Mouse (Mus musculus) embryo, embryonic 10.5 days (tissue): ENCODE measurements at regions not wholly inside any gene's neighbourhood (a gene's known extent, or its start where the extent isn't known, plus 50 kb on each side); places are given as distances from the start of the nearest gene placed in this dataset.

Experiments
- DNase-seq: peaks from one replicate; pipeline ENCODE4 v3.0.0-alpha.2; 2015; ENCODE audit warnings: low spot score

DNA sequence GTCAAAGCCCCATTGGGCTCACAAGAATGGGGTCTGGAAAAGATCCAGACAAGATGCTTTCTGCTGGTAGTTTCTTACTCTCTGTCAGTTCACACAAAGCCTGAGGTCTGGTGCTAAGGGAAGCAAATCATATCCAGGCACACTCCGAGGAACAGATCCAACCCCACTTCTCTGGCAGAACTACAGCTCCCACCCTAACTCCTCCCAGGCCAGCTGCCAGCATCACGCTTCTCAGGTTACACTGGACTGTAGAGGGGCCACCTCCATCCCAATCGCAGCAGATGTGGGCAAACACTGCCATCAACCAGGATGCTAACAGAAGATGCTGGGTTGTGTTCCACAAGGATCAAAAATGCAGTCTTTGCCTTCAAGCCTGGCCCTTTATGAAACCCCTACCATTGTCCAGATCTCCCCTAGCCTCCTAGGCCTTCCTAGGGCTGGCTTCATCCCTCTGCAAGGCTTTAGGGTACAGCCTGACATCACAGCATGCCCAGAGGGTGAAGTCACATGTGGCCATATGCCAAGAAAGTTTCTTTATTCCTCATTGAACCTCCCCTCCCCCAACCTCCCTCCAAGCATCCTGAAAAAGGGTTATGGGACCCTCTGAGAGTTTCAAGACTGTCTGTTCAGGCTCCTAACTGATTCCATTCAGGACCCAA lies 99.6 kb upstream of the 2610301B20Rik start:
- DNase-seq = peak; percentile 46

DNA sequence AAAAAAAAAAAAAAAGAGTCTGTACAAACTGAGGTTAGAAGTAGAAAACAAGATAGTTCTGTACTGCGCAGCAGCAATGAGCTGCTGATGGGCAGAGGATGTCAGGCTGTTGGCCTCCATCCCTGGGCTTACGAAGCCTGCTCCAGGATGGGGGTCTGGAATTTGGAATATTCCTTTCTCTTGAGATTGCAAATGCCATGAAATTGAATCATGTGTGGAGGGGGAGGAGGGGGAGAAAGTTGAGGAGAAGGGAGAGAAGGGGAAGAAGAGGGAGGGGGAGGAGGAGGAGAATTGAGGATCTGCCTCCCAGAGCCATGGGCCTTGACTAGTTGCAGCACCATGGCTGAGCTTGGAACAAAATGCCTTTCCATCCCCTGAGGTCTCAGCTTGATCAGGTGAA lies 87.6 kb upstream of the 2610301B20Rik start:
- peak; percentile 2 for DNase-seq

DNA sequence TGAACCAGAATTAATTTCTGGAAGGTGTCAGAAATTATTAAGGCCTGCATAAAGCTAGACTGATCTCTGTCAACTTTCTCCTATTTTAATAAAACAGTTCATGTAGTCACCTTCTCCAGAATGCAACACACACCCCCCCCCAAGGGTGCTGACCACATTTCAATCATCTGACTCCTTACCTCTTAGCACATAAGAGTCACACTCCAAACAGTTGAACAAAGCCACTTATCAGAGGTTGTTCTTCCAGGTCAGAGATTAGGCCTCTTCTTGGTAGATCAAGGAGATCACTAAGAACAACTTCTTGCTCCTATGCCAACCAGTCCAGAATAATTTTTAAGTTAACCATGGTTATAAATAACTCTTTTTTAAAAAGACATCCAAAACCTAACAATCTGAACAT lies 86.0 kb upstream of the 2610301B20Rik start:
- DNase-seq = no peak

DNA sequence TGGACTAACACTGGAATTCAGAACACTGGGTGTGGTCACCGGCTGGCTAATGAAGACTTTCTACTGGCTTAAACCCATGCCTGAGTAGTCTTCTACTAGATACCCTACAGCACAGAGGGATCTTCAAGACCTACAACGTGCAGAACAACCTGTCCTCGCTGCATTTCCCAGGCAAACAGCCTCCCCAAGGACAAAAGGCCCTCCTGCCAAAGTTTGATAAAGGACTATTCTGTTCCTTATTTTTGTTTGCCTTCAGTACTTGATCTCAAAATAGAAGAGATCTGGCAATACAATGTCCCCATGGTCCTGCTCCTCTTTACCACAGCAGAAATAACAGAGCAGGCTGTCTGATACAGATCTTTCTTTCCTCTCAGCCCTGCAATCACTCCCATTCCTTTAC lies 85.2 kb upstream of the 2610301B20Rik start:
- DNase-seq = no peak

DNA sequence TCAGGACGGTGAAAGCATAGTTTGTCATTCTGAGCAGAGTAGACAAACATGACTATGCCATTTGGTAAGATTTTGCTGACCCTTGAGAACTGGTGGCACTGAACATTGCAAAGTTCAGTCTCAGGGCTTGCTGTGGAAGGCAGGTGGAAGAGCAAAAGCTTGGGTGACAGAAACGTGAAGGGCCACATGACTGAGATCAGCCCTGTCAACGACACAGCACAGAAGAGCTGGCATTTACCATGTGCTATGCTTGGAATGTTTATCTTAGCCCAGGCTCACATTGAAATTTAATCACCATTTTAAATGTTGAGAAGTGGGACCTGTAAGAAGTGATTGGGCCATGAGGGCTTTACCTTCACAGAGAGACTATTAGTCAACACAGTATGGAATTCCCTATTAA lies 81.7 kb upstream of the 2610301B20Rik start:
- DNase-seq = no peak

DNA sequence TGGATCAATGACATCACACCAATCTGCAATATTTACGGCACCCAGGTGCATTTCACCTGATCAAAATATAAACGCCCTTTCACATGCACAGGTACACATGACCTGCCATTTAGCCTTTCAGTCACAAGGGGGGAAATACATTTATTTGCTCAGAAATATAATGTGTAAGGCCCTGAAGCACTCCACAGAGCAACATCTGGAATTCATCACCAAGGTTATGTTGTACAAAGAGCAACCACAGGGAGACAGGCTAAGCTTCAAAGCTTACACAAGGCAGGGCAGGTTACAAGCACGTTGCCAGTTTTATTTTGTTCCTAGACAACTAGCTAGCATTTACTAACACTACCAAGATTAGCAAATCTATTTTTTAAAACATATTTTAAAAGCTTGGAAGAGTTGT lies 79.8 kb upstream of the 2610301B20Rik start:
- peak; percentile 61 for DNase-seq

DNA sequence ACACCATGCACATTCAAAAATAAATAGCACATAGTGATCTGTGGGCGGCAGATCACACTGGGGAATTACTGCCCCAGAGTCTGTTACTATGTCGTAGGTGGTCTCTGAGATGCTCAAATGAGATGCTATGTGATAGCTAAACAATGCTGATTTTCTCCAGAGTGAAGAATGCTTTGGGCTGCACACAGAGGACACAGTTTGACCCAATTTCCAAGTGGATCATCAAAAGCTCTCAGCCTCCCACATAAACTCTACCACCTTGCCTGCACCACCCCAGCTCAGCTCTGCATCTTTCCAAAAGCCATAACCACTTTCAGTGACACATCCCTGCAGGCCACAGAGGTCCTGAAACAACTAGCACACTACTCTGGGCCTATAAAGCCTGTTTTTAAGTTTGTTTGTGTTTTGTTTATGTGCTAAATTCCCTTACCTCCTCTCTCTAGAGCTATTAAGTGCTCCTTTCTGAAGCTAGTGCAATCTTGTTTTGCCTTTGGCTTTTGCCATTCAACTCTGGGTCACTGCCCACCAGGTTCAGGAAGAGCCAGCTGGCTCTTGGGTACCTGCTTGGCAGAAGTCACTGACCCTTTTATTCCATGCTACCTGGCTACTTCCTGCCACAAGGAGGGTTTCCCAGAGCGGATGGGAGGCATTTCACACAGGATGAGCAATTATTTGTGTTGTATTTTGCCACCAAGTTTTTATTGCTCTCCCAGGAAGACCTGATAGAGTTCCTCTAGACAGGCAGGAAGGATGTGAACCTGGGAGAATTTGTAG lies 73.3 kb upstream of the 2610301B20Rik start:
- no peak for DNase-seq

DNA sequence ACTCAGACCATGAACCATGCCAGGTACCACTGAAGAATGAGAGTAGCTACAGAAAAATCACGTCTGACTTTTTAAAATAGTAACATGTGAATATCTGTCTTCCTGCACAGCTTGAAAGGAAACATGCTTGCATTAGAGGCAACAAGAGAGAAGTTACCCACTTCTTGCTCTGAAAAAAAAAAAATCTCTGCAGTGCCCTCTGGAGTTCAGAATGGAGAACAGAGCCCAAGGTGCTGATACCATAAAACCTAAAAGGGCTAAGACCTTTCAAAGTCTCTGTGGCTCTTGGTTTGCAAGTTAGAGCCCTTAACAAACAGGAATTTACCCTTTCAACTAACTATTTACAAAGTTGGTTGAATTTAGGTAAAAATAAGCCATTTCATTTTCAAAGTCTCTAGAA lies 69.6 kb upstream of the 2610301B20Rik start:
- DNase-seq = no peak

DNA sequence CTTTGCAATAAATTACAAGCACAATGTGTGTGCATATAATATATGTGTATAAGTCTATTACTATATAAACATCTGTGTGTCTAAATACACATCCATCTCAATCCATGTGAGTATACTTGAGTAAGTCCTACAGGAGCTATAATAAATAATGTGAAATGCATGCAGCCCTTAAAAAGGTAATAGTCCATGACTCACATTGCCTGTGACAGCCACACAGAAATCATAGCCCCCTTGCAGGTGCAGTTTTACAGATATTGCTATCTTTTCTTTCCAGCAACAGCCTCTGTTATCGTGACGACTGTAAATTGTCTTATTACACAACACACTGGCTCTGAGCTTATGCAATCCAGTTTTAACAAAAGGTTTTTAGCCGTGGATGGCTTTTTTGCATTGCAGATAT lies 67.0 kb upstream of the 2610301B20Rik start:
- DNase-seq = no peak

DNA sequence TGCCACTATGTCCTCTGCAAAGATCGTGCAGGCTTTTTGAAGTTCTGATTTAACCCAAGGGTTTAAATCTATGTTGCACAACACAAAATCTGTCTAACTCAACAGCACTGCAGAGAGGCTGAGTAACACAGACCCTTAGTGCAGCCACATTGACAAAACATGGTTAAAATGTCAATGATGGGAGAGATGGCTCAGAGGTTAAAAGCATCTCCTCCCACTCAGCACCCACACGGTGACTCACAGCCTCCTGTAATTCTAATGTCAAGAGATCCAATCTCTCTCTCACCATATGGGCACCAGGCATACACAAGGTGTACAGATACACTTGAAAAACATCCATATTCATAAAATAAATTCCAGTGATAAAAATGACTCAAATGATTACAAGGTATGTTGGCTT lies 61.4 kb upstream of the 2610301B20Rik start:
- no peak for DNase-seq
